Mouse (Mus musculus): ENCODE measurements around the gene Clspn. TPM values are rescaled to one million over a fixed set of nuclear protein-coding genes. Genes with fewer than 3 reads are reported as not detected.

Gene Clspn
- polyA plus RNA-seq, 1 experiment from 2014 or later: 3.7 TPM

DNA sequence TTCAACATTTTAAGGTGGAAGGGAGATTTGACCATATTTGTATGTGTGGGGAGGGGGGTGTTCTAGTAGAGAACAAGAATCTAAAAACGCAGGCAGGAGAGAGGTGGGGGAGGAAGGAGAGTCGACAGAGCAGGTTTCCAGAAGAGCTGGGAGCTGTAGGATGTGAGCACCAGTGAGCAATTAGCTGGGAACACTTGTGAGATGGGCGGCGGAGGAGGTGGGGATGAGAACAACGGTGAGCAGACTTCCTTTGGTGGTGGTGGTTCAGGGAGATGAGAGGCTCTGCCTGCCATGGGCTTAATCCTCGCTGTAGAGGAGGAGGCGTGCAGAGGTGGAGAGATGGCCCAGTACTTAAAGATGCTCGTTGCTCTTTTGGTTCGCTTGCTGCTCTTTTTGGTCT is 85.2 kb downstream of the Clspn start:
- Histone ChIP-seq H3K27me3 (ENCODE audit: control insufficient read depth, insufficient read depth, low read length) (no peaks in the 10 kb centered on the region; the same call in 1 of the 2 replicates), H3K27ac (no peak overlapping the region), H3K9me3 (ENCODE audit: control insufficient read depth, low read length) (no peaks in the 10 kb centered on the region), H3K36me3 (replicated peaks; ENCODE audit: control insufficient read depth, insufficient read depth) (no peaks in the 10 kb centered on the region), H3K4me2 (replicated peaks) (no peak overlapping the region), H3K4me3 (replicated peaks; ENCODE audit: low read length) (no peak overlapping the region), H3K4me1 (replicated peaks; ENCODE audit: control insufficient read depth, insufficient read depth, low read length) (no peaks in the 10 kb centered on the region), H3K9ac (no peak overlapping the region)
- ATAC-seq (ENCODE audit: low FRiP score) (no peak), DNase-seq (ENCODE audit: low spot score) (no peak)
- 56% methylated on average over 9 of the region's 9 CpGs for WGBS

Small RNA genes within 50 kb of the gene (microRNA-seq; reads per million reads assigned to microRNA genes)
- not detected for gene Mir7119

Other genes with a start within 250 kb of the Clspn start
- gene Adprhl2, start 235.2 kb upstream of the Clspn start, polyA plus RNA-seq (2014; fragmentation: Nextera tagmentation; extraction: Ambion mirVana): 56.4 and 57.9 TPM in 2 replicates
- 7.2 and 8.2 TPM in 2 replicates for gene Tekt2, start 231.2 kb upstream of the Clspn start, polyA plus RNA-seq (2014; fragmentation: Nextera tagmentation; extraction: Ambion mirVana)
- 14.3 and 19.7 TPM in 2 replicates for gene Ago3, start 127.4 kb upstream of the Clspn start, polyA plus RNA-seq (2014; fragmentation: Nextera tagmentation; extraction: Ambion mirVana)
- gene Ago1, start 88.4 kb upstream of the Clspn start, polyA plus RNA-seq (2014; fragmentation: Nextera tagmentation; extraction: Ambion mirVana): 14.3 and 15.0 TPM in 2 replicates
- gene Ago4, start 23.5 kb upstream of the Clspn start, polyA plus RNA-seq (2014; fragmentation: Nextera tagmentation; extraction: Ambion mirVana): 8.8 and 9.8 TPM in 2 replicates
- 15.6 and 16.8 TPM in 2 replicates for gene 5730409E04Rik, start 52.9 kb downstream of the Clspn start, polyA plus RNA-seq (2014; fragmentation: Nextera tagmentation; extraction: Ambion mirVana)
- 432 and 451 TPM in 2 replicates for gene Psmb2, start 120.7 kb downstream of the Clspn start, polyA plus RNA-seq (2014; fragmentation: Nextera tagmentation; extraction: Ambion mirVana)
- 0.48 and 0.54 TPM in 2 replicates for gene Tfap2e, start 179.3 kb downstream of the Clspn start, polyA plus RNA-seq (2014; fragmentation: Nextera tagmentation; extraction: Ambion mirVana)
- 116 and 123 TPM in 2 replicates for gene Ncdn, start 196.5 kb downstream of the Clspn start, polyA plus RNA-seq (2014; fragmentation: Nextera tagmentation; extraction: Ambion mirVana)
- 37.3 and 42.6 TPM in 2 replicates for gene AU040320, start 196.6 kb downstream of the Clspn start, polyA plus RNA-seq (2014; fragmentation: Nextera tagmentation; extraction: Ambion mirVana)

Data from hindbrain, embryonic 14.5 days (tissue).